8 mouse cellular contexts compared by ENCODE assay signal in genomic region chr17:29488978-29489970, GRCm38 (mm10). TPM values are rescaled to one million over a fixed set of nuclear protein-coding genes. Genes with fewer than 3 reads are reported as not detected.
DNase-seq lines count a peak whose midpoint lies in the region; ATAC-seq and TF ChIP-seq lines count a peak whose summit lies in the region.

No protein-coding gene starts in this region.

- peak overlapping the region; percentile 76 for H3K4me3 ChIP-seq in bone marrow, adult 2 months (replicated peaks; ENCODE audit: control insufficient read depth, low read depth, low read length)
- peak overlapping the region; percentile 90 for H3K4me3 ChIP-seq in lung, postnatal 0 days (ENCODE audit: low read depth, low read length)

- H3K27me3 ChIP-seq in lung, postnatal 0 days (replicated peaks; ENCODE audit: insufficient read depth, low read length), result no peaks in the 10 kb centered on the region
- no peaks in the 10 kb centered on the region for H3K27me3 ChIP-seq in splenic B cell, adult 2 months (ENCODE audit: control insufficient read depth, insufficient read depth, low read length, poor library complexity, severe bottlenecking)

- TF ChIP-seq POLR2A in bone marrow, adult 2 months (IDR thresholded peaks at IDR 0.05; ENCODE audit: borderline replicate concordance, control insufficient read depth, low read depth, low read length), result no peak

- peak overlapping the region; percentile 73 for H3K4me2 ChIP-seq in lung, postnatal 0 days (replicated peaks; ENCODE audit: low read depth, low read length)

- under 1% methylated on average over 30 of the region's 30 CpGs for WGBS in bone marrow, adult 2 months
- 4% methylated on average over 30 of the region's 30 CpGs for WGBS in lung, postnatal 0 days

- peak; percentile 33 for DNase-seq in thymus, postnatal 0 days (ENCODE audit: low spot score)
- DNase-seq in thymus, postnatal 10 days (ENCODE audit: low spot score in 2 of 2), result no peak
- DNase-seq in kidney, adult 8-10 months, result peak; percentile 33 to 43
- peak; percentile 82 for DNase-seq in lung, postnatal 0 days (ENCODE audit: low spot score)
- peak; percentile 78 for DNase-seq in splenic B cell, adult 2 months (ENCODE audit: low read depth, low spot score)
- no peak for DNase-seq in layer of hippocampus, postnatal 14 days (ENCODE audit: low spot score in 2 of 2)

- peak; percentile 25 for ATAC-seq in granulocyte monocyte progenitor cell, adult 5-6 weeks (replicated peaks; ENCODE audit: poor library complexity, severe bottlenecking)
- no peak for ATAC-seq in lung, postnatal 0 days

- H3K36me3 ChIP-seq in lung, postnatal 0 days (ENCODE audit: insufficient read depth, low read length), result peaks cover 11% of the 10 kb centered on the region; the same call in 1 of the 2 replicates
- peaks cover 4% of the 10 kb centered on the region; the same call in 1 of the 2 replicates for H3K36me3 ChIP-seq in splenic B cell, adult 2 months (ENCODE audit: control insufficient read depth, insufficient read depth, low read length, poor library complexity, severe bottlenecking)

- no peak for TF ChIP-seq EP300 in lung, postnatal 0 days (IDR thresholded peaks at IDR 0.05)

- peaks cover 2% of the 10 kb centered on the region for H3K4me1 ChIP-seq in bone marrow, adult 2 months (ENCODE audit: control insufficient read depth, insufficient read depth, low read length)
- H3K4me1 ChIP-seq in lung, postnatal 0 days (ENCODE audit: insufficient read depth, low read depth, low read length), result no peaks in the 10 kb centered on the region

- no peak for TF ChIP-seq CTCF in bone marrow, adult 2 months (IDR thresholded peaks at IDR 0.05; ENCODE audit: control insufficient read depth, insufficient read depth, low read length)
- TF ChIP-seq CTCF in lung, postnatal 0 days (IDR thresholded peaks at IDR 0.05), result no peak

- H3K9ac ChIP-seq in lung, postnatal 0 days (replicated peaks; ENCODE audit: low read depth), result peak overlapping the region; percentile 50

- H3K27ac ChIP-seq in bone marrow, adult 2 months (ENCODE audit: control insufficient read depth, insufficient read depth, low read depth, low read length, poor library complexity), result peak overlapping the region; percentile 53
- peak overlapping the region; percentile 90 for H3K27ac ChIP-seq in lung, postnatal 0 days (ENCODE audit: low read length)

- no peaks in the 10 kb centered on the region for H3K9me3 ChIP-seq in lung, postnatal 0 days (ENCODE audit: low read length)

RNA-seq across cellular contexts. Expression of gene Pim1, which starts 1.3 kb away (rescaled TPM):
- polyA plus RNA-seq in thymus, postnatal 0 days (2015; fragmentation: Nextera tagmentation; extraction: Ambion mirVana), result 78.6 and 81.4 TPM in 2 replicates
- polyA plus RNA-seq in bone marrow, adult 2 months (2011; ENCODE audit: insufficient read depth, insufficient read length, low replicate concordance, missing spikeins), result 172 and 208 TPM in 2 replicates
- total RNA-seq in granulocyte monocyte progenitor cell, adult 5-6 weeks (2014; fragmentation: Nextera tagmentation), result 33.0 and 59.6 TPM in 2 replicates
- 89.9 and 94.0 TPM in 2 replicates for total RNA-seq in granulocyte monocyte progenitor cell, adult 5-6 weeks (2017)
- polyA plus RNA-seq in lung, postnatal 0 days (2015; fragmentation: Nextera tagmentation; extraction: Ambion mirVana), result 30.0 and 49.5 TPM in 2 replicates
- total RNA-seq in layer of hippocampus, postnatal 14 days (2021), result 1 to 10 TPM; 3.1 to 6.0 TPM

Comparison
In these comparisons a context has a peak if more than half of its experiments do, and no peak if none do; other contexts are left out.
1. DNase-seq: peak in thymus, postnatal 0 days (single experiment), kidney, adult 8-10 months (2 of 2), lung, postnatal 0 days (single experiment) and splenic B cell, adult 2 months (single experiment); none in thymus, postnatal 10 days (0 of 2) and layer of hippocampus, postnatal 14 days (0 of 2).